Mouse (Mus musculus) erythroblast, embryonic 14.5 days (primary cell): ENCODE measurements at regions not wholly inside any gene's neighbourhood (a gene's known extent, or its start where the extent isn't known, plus 50 kb on each side); places are given as distances from the start of the nearest gene placed in this dataset.

Source experiments
- H3K27me3 ChIP-seq: 2 replicates; pipeline ENCODE4 v1.6.1; 2012; ENCODE audit warnings: inconsistent platforms; ENCODE audit not compliant: control insufficient read depth
- H3K36me3 ChIP-seq: 2 replicates; pipeline ENCODE4 v1.6.1; 2012; ENCODE audit warnings: mild to moderate bottlenecking, inconsistent platforms; ENCODE audit not compliant: control insufficient read depth
- H3K4me1 ChIP-seq: 2 replicates; pipeline ENCODE4 v1.6.1; 2012; ENCODE audit warnings: inconsistent platforms; ENCODE audit not compliant: control insufficient read depth
- H3K4me3 ChIP-seq: replicated peaks from 2 replicates; pipeline ENCODE3; 2012; ENCODE audit warnings: moderate library complexity, mild to moderate bottlenecking, inconsistent platforms
- H3K9me3 ChIP-seq: 2 replicates; pipeline ENCODE4 v1.6.1; 2012; ENCODE audit warnings: low read length, inconsistent platforms, mixed read lengths; ENCODE audit not compliant: control insufficient read depth
- GATA1 ChIP-seq: IDR thresholded peaks from 2 replicates; pipeline ENCODE4 v1.6.1; 2012; ENCODE audit warnings: low read length, inconsistent platforms, mixed read lengths
- TAL1 ChIP-seq: IDR thresholded peaks from 3 replicates; pipeline ENCODE4 v1.6.1; 2012; ENCODE audit warnings: low read length, inconsistent platforms, mixed read lengths

- TF ChIP-seq TAL1 (no peak), GATA1 (no peak)
- Histone ChIP-seq H3K4me1 (no peaks in the 10 kb centered on the region), H3K36me3 (no peaks in the 10 kb centered on the region), H3K27me3 (no peaks in the 10 kb centered on the region), H3K9me3 (no peaks in the 10 kb centered on the region), H3K4me3 (no peak overlapping the region)
Measured at GRCm38 (mm10) chr14:89242159-89242558, 771.0 kb upstream of the Pcdh20 start.

GRCm38 (mm10) chr14:89236501-89236900, 765.3 kb upstream of the Pcdh20 start:
- TF ChIP-seq TAL1 (no peak), GATA1 (no peak)
- Histone ChIP-seq H3K9me3 (no peaks in the 10 kb centered on the region), H3K4me1 (no peaks in the 10 kb centered on the region), H3K4me3 (peak overlapping the region; percentile 58), H3K27me3 (no peaks in the 10 kb centered on the region), H3K36me3 (no peaks in the 10 kb centered on the region)

GRCm38 (mm10) chr14:89230482-89230881, 759.3 kb upstream of the Pcdh20 start:
- Histone ChIP-seq H3K9me3 (no peaks in the 10 kb centered on the region), H3K4me3 (no peak overlapping the region), H3K27me3 (no peaks in the 10 kb centered on the region), H3K4me1 (no peaks in the 10 kb centered on the region), H3K36me3 (no peaks in the 10 kb centered on the region)
- no peak for TF ChIP-seq TAL1
- TF ChIP-seq GATA1: no peak

- H3K4me1 ChIP-seq: no peaks in the 10 kb centered on the region
- no peaks in the 10 kb centered on the region for H3K36me3 ChIP-seq
- no peak for TF ChIP-seq TAL1
- no peaks in the 10 kb centered on the region for H3K9me3 ChIP-seq
- H3K27me3 ChIP-seq: no peaks in the 10 kb centered on the region
- H3K4me3 ChIP-seq: no peak overlapping the region
Measured at GRCm38 (mm10) chr14:89217390-89217789, 746.2 kb upstream of the Pcdh20 start.

- Histone ChIP-seq H3K4me3 (no peak overlapping the region), H3K4me1 (no peaks in the 10 kb centered on the region), H3K36me3 (no peaks in the 10 kb centered on the region), H3K9me3 (no peaks in the 10 kb centered on the region), H3K27me3 (no peaks in the 10 kb centered on the region)
- TF ChIP-seq GATA1 (no peak), TAL1 (no peak)
Measured at GRCm38 (mm10) chr14:89181386-89181979, 710.3 kb upstream of the Pcdh20 start.

- Histone ChIP-seq H3K36me3 (no peaks in the 10 kb centered on the region), H3K27me3 (no peaks in the 10 kb centered on the region), H3K9me3 (peaks cover 2% of the 10 kb centered on the region; the same call in 1 of the 2 replicates), H3K4me3 (no peak overlapping the region), H3K4me1 (no peaks in the 10 kb centered on the region)
- no peak for TF ChIP-seq TAL1
- TF ChIP-seq GATA1: no peak
Measured at GRCm38 (mm10) chr14:89142994-89143686, 671.9 kb upstream of the Pcdh20 start.

GRCm38 (mm10) chr14:89099296-89099695, 628.1 kb upstream of the Pcdh20 start:
- H3K4me3 ChIP-seq: no peak overlapping the region
- no peaks in the 10 kb centered on the region for H3K4me1 ChIP-seq
- H3K27me3 ChIP-seq: no peaks in the 10 kb centered on the region
- no peaks in the 10 kb centered on the region for H3K9me3 ChIP-seq
- no peaks in the 10 kb centered on the region for H3K36me3 ChIP-seq
- no peak for TF ChIP-seq GATA1
- TF ChIP-seq TAL1: no peak

GRCm38 (mm10) chr14:89089661-89090060, 618.5 kb upstream of the Pcdh20 start:
- H3K27me3 ChIP-seq: no peaks in the 10 kb centered on the region
- TF ChIP-seq TAL1 (no peak), GATA1 (no peak)
- no peaks in the 10 kb centered on the region for H3K9me3 ChIP-seq
- H3K36me3 ChIP-seq: no peaks in the 10 kb centered on the region
- no peaks in the 10 kb centered on the region for H3K4me1 ChIP-seq
- H3K4me3 ChIP-seq: no peak overlapping the region

- Histone ChIP-seq H3K9me3 (no peaks in the 10 kb centered on the region), H3K4me3 (no peak overlapping the region), H3K36me3 (no peaks in the 10 kb centered on the region), H3K4me1 (no peaks in the 10 kb centered on the region), H3K27me3 (no peaks in the 10 kb centered on the region)
- TF ChIP-seq TAL1 (no peak), GATA1 (no peak)
Measured at GRCm38 (mm10) chr14:89076014-89076413, 604.8 kb upstream of the Pcdh20 start.
